Mouse (Mus musculus) limb, embryonic 11.5 days (tissue): ENCODE measurements around the gene Rab1b. TPM values are rescaled to one million over a fixed set of nuclear protein-coding genes. Genes with fewer than 3 reads are reported as not detected.

ENCODE experiments used
- ATAC-seq: fragments of 200-750 bp; cut with Nextera tagmentation; 2 replicates; pipeline ENCODE4 v1.8.0; 2017; ENCODE audit warnings: low read depth; ENCODE audit not compliant: insufficient number of reproducible peaks, low FRiP score, low TSS enrichment
- DNase-seq: peaks from one replicate; pipeline ENCODE4 v3.0.0-alpha.2; 2015; ENCODE audit warnings: low spot score
- H3K27ac ChIP-seq: fragments of 300-500 bp; sonication (generic); replicated peaks from 2 replicates; pipeline ENCODE4 v1.5.1; 2014; ENCODE audit warnings: low read depth, mild to moderate bottlenecking, low read length
- H3K27me3 ChIP-seq: fragments of 300-500 bp; sonication (generic); 2 replicates; pipeline ENCODE4 v1.6.1; 2014; ENCODE audit warnings: mild to moderate bottlenecking, low read length, mixed read lengths; ENCODE audit not compliant: control insufficient read depth, insufficient read depth
- H3K36me3 ChIP-seq: fragments of 300-500 bp; sonication (generic); 2 replicates; pipeline ENCODE4 v1.6.1; 2014; ENCODE audit warnings: mild to moderate bottlenecking, low read length, moderate library complexity, mixed read lengths; ENCODE audit not compliant: control insufficient read depth, insufficient read depth
- H3K4me1 ChIP-seq: fragments of 300-500 bp; sonication (generic); 2 replicates; pipeline ENCODE4 v1.6.1; 2014; ENCODE audit warnings: low read length, mixed read lengths; ENCODE audit not compliant: control insufficient read depth, insufficient read depth
- H3K4me2 ChIP-seq: fragments of 300-500 bp; sonication (generic); 2 replicates; pipeline ENCODE4 v1.6.1; 2014; ENCODE audit warnings: low read depth, mild to moderate bottlenecking, moderate library complexity; ENCODE audit not compliant: severe bottlenecking
- H3K4me3 ChIP-seq: fragments of 300-500 bp; sonication (generic); 2 replicates; pipeline ENCODE4 v1.5.1; 2014; ENCODE audit warnings: low read depth, low read length
- H3K9ac ChIP-seq: fragments of 300-500 bp; sonication (generic); 2 replicates; pipeline ENCODE4 v1.6.1; 2014; ENCODE audit warnings: mild to moderate bottlenecking, low read length
- H3K9me3 ChIP-seq: fragments of 300-500 bp; sonication (generic); 2 replicates; pipeline ENCODE4 v1.6.1; 2016; ENCODE audit warnings: low read length; ENCODE audit not compliant: control insufficient read depth
- WGBS: fragments of 180-500 bp; shearing (Covaris S2); extraction: QIAGEN DNeasy Blood & Tissue Kit; methylation state at CpG from one replicate; pipeline ENCODE4 v1.1.7; 2014; 5-methylcytosine and 5-hydroxymethylcytosine counted together
- polyA plus RNA-seq: library from polyadenylated mRNA; unstranded; fragments of >200 nt; fragmentation: Nextera tagmentation; extraction: Ambion mirVana; gene quantifications from 2 replicates; pipeline ENCODE4 v1.2.1, GENCODE M21; 2014

Gene Rab1b
- polyA plus RNA-seq, 1 experiment from 2014 or later: 244 TPM

DNA sequence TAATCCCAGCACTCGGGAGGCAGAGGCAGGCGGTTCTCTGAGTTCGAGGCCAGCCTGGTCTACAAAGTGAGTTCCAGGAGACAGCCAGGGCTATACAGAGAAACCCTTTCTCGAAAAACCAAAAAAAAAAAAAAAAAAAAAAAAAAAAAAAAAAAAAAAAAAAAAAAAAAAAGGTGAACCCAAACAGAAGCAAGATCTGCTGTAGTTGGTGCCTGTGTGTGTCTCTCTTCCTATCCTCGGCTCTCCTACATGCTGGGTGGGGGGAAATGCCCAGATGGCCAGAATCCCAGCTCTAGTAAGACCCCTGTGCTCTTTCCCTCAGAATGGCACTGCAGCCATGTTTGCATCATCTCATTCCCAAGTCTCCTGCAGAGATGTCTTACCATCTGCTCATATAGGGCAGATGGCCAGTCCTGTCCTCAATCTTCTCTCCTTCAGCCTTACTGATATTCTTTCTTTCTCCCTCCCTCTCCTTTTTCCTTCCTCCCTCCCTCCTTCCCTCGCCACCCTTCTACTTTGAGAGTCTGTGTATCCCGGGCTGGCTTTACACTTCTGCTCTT lies 17.3 kb upstream of the Rab1b start:
- ATAC-seq (no peak), DNase-seq (no peak)
- no peaks in the 10 kb centered on the region for H3K27me3 ChIP-seq
- H3K9ac ChIP-seq: no peak overlapping the region
- H3K27ac ChIP-seq: no peak overlapping the region
- no peaks in the 10 kb centered on the region for H3K36me3 ChIP-seq
- H3K4me2 ChIP-seq: no peak overlapping the region
- WGBS: 72% methylated on average over 7 of the region's 7 CpGs
- no peaks in the 10 kb centered on the region for H3K9me3 ChIP-seq
- H3K4me3 ChIP-seq: no peak overlapping the region
- H3K4me1 ChIP-seq: no peaks in the 10 kb centered on the region

GRCm38 (mm10) chr19:5123241-5123640 lies 16.4 kb upstream of the Rab1b start:
- no peaks in the 10 kb centered on the region for H3K27me3 ChIP-seq
- no peak overlapping the region for H3K4me2 ChIP-seq
- no peak overlapping the region for H3K4me3 ChIP-seq
- no peak overlapping the region for H3K9ac ChIP-seq
- no peaks in the 10 kb centered on the region; the same call in 1 of the 2 replicates for H3K4me1 ChIP-seq
- H3K27ac ChIP-seq: no peak overlapping the region
- 87% methylated on average over 3 of the region's 3 CpGs for WGBS
- no peak for DNase-seq
- no peaks in the 10 kb centered on the region for H3K9me3 ChIP-seq
- ATAC-seq: no peak
- no peaks in the 10 kb centered on the region for H3K36me3 ChIP-seq

DNA sequence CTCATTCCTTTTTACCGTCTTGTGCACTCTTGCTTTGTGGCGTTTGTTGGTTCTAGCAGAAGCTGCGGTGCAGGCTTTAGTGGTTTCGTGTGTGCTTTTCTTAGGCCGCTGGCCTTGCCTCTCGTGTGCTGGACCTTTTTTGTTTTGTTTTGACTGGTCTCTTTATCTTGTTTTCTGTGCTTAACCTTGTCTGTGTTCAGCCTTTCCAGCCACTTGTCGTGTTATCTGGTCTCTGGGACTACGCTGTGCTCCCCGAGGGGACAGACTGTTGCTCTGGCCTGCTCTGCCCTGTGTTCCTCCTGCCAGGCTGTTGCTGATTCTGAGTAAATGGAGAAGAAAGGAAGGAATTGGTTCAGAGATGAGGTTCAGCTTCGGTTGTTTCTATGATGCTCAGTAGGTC lies 15.6 kb upstream of the Rab1b start:
- no peaks in the 10 kb centered on the region for H3K27me3 ChIP-seq
- H3K4me2 ChIP-seq: no peak overlapping the region
- no peak overlapping the region for H3K9ac ChIP-seq
- 86% methylated on average over 10 of the region's 10 CpGs for WGBS
- ATAC-seq: no peak
- no peak for DNase-seq
- no peaks in the 10 kb centered on the region; the same call in 1 of the 2 replicates for H3K4me1 ChIP-seq
- H3K36me3 ChIP-seq: no peaks in the 10 kb centered on the region
- no peak overlapping the region for H3K4me3 ChIP-seq
- no peak overlapping the region for H3K27ac ChIP-seq
- no peaks in the 10 kb centered on the region for H3K9me3 ChIP-seq

GRCm38 (mm10) chr19:5118384-5118698 lies 11.5 kb upstream of the Rab1b start, which contains the start of gene Klc2:
Gene Klc2 (minus strand): TSS chr19:5118560.
- Histone ChIP-seq H3K9ac (peak within 1 kb of the TSS; percentile 75), H3K36me3 (peaks cover 3% of the 10 kb centered on the region; the same call in 1 of the 2 replicates), H3K4me1 (peaks cover 5% of the 10 kb centered on the region), H3K9me3 (no peaks in the 10 kb centered on the region), H3K4me2 (peak within 1 kb of the TSS; percentile 83), H3K27ac (peak within 1 kb of the TSS; percentile 72; the same call in 1 of the 2 replicates), H3K27me3 (no peaks in the 10 kb centered on the region), H3K4me3 (peak within 1 kb of the TSS; percentile 89)
- WGBS: under 1% methylated on average over 18 of the region's 18 CpGs
- peak; percentile 88 for ATAC-seq
- no peak for DNase-seq

GRCm38 (mm10) chr19:5117494-5118383 lies 10.9 kb upstream of the Rab1b start:
- peak overlapping the region; percentile 75 for H3K9ac ChIP-seq
- H3K27ac ChIP-seq: peak overlapping the region; percentile 72; the same call in 1 of the 2 replicates
- peak overlapping the region; percentile 83 for H3K4me2 ChIP-seq
- H3K27me3 ChIP-seq: no peaks in the 10 kb centered on the region
- peaks cover 5% of the 10 kb centered on the region for H3K4me1 ChIP-seq
- peak; percentile 95 for DNase-seq
- H3K4me3 ChIP-seq: peak overlapping the region; percentile 89
- under 1% methylated on average over 74 of the region's 83 CpGs for WGBS
- no peaks in the 10 kb centered on the region for H3K9me3 ChIP-seq
- peaks cover 3% of the 10 kb centered on the region; the same call in 1 of the 2 replicates for H3K36me3 ChIP-seq
- ATAC-seq: peak; percentile 88

DNA sequence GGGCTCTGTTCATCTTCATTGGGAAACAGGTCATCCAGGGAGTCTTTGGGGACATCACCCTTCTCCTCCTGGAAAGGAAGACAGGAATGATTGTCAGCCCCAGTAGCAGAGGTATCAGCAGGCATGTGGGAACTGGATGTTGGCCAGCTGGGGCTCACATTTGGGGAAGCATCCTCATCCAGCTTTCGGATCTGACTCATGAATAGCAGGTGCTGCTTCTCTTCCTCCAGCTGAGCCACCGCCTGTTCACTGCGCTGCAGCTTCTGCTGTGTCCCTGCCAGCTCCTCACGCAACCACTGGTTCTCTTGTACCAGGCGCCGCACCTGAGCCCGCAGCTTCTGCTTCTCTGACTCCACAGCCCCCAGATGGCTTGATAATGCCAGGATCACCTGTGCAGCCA lies 6.9 kb upstream of the Rab1b start:
- 95% methylated on average over 7 of the region's 7 CpGs for WGBS
- Histone ChIP-seq H3K4me2 (no peak overlapping the region), H3K9ac (no peak overlapping the region), H3K36me3 (peaks cover 10% of the 10 kb centered on the region; the same call in 1 of the 2 replicates), H3K4me3 (no peak overlapping the region), H3K4me1 (peaks cover 5% of the 10 kb centered on the region), H3K9me3 (no peaks in the 10 kb centered on the region), H3K27me3 (no peaks in the 10 kb centered on the region), H3K27ac (no peak overlapping the region)
- DNase-seq (no peak), ATAC-seq (no peak)

GRCm38 (mm10) chr19:5109659-5110453 lies 3.0 kb upstream of the Rab1b start:
- no peak overlapping the region for H3K9ac ChIP-seq
- no peak for DNase-seq
- peaks cover 12% of the 10 kb centered on the region; the same call in 1 of the 2 replicates for H3K36me3 ChIP-seq
- no peak overlapping the region for H3K4me2 ChIP-seq
- H3K27ac ChIP-seq: no peak overlapping the region
- WGBS: 81% methylated on average over 19 of the region's 19 CpGs
- H3K4me1 ChIP-seq: peaks cover 6% of the 10 kb centered on the region; the same call in 1 of the 2 replicates
- H3K27me3 ChIP-seq: no peaks in the 10 kb centered on the region
- H3K4me3 ChIP-seq: no peak overlapping the region
- H3K9me3 ChIP-seq: no peaks in the 10 kb centered on the region
- ATAC-seq: no peak

- H3K9ac ChIP-seq: no peak overlapping the region
- H3K4me1 ChIP-seq: peaks cover 6% of the 10 kb centered on the region; the same call in 1 of the 2 replicates
- no peak for DNase-seq
- H3K36me3 ChIP-seq: peaks cover 20% of the 10 kb centered on the region; the same call in 1 of the 2 replicates
- H3K4me2 ChIP-seq: no peak overlapping the region
- H3K27ac ChIP-seq: no peak overlapping the region; the same call in 1 of the 2 replicates
- 75% methylated on average over 4 of the region's 4 CpGs for WGBS
- H3K4me3 ChIP-seq: no peak overlapping the region
- H3K27me3 ChIP-seq: no peaks in the 10 kb centered on the region
- ATAC-seq: no peak
- H3K9me3 ChIP-seq: no peaks in the 10 kb centered on the region
These were observed 1.8 kb upstream of the Rab1b start for GRCm38 (mm10) chr19:5108702-5109101.
